ENCODE assay signal across 8 mouse cellular contexts in the genomic region with DNA sequence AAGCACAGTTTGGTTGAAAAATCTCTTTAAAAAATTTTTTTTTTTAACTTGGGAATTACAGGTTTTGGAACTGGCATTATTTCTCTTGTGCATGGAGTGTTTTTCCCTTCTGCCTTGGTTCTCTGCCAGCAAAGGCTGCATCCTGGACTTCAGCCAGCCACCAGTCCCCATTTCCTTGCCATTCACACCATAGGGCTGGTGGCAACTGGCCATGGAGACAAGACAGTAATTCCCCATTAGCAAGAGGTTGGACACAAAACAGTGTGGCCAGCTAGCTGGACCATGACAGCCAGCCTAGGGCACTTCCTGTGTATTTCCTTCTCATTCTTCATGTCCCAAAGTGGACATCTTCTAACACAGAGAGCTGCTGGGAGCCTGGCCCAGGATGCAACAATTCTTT. TPM values are rescaled to one million over a fixed set of nuclear protein-coding genes. Genes with fewer than 3 reads are reported as not detected.
DNase-seq lines count a peak whose midpoint lies in the region; ATAC-seq and TF ChIP-seq lines count a peak whose summit lies in the region.

No protein-coding gene starts in this region.

- peaks cover 10% of the 10 kb centered on the region for H3K4me1 ChIP-seq in kidney, adult 2 months (ENCODE audit: control insufficient read depth, insufficient read depth, low read length)

- H3K27ac ChIP-seq in kidney, adult 2 months (ENCODE audit: insufficient read depth, low read depth, low read length): peak overlapping the region; percentile 28; the same call in 1 of the 2 replicates

- no peaks in the 10 kb centered on the region; the same call in 1 of the 2 replicates for H3K36me3 ChIP-seq in kidney, adult 2 months (ENCODE audit: control insufficient read depth, insufficient read depth, low read length)

- peak; percentile 67 to 87 for DNase-seq in adrenal gland, adult (ENCODE audit: inconsistent age in 2 of 2, low spot score in 1 of 2)
- DNase-seq in adrenal gland, postnatal 4 days (ENCODE audit: low spot score in 2 of 2): no peak
- peak; percentile 90 for DNase-seq in MN1 (ENCODE audit: low spot score)
- DNase-seq in cerebellum, postnatal 4 days (ENCODE audit: low spot score in 2 of 2): peak; percentile 63 to 96
- peak; percentile 81 for DNase-seq in kidney, adult 2 months
- DNase-seq in left cerebral cortex, postnatal 25 days (ENCODE audit: low spot score in 2 of 2): peak; percentile 46 to 52
- peak; percentile 60 for DNase-seq in ovary, postnatal 14 days (ENCODE audit: low spot score)

- no peak for ATAC-seq in megakaryocyte, adult 5-6 weeks (ENCODE audit: poor library complexity, severe bottlenecking)

- no peak for TF ChIP-seq CTCF in kidney, adult 2 months (conservative IDR thresholded peaks at IDR 0.05; ENCODE audit: insufficient read depth, insufficient read length, low read depth, low read length)

- no peak for TF ChIP-seq POLR2A in kidney, adult 2 months (IDR thresholded peaks at IDR 0.05; ENCODE audit: low read depth, low read length)

- no peaks in the 10 kb centered on the region; the same call in 1 of the 2 replicates for H3K27me3 ChIP-seq in kidney, adult 2 months (replicated peaks; ENCODE audit: control insufficient read depth, insufficient read depth, low read length)

- H3K4me3 ChIP-seq in kidney, adult 2 months (ENCODE audit: insufficient read depth, low read depth, low read length): no peak overlapping the region

- intact Hi-C loops in left cerebral cortex, postnatal 25 days (cut with DNase I): no loop called here

RNA-seq across cellular contexts. Expression of gene Kremen1, which starts 53.4 kb away (rescaled TPM):
- 10 to 100 TPM; 26.9 to 27.2 TPM for total RNA-seq in adrenal gland, postnatal 4 days (2021)
- polyA plus RNA-seq in kidney, adult 2 months (2012; rRNA removed): 21.6 and 22.7 TPM in 2 replicates
- total RNA-seq in left cerebral cortex, postnatal 25 days (2021): 10 to 100 TPM; 14.0 to 15.9 TPM
- total RNA-seq in megakaryocyte, adult 5-6 weeks (2015): 4.2 and 5.4 TPM in 2 replicates
- 4.2 and 5.4 TPM in 2 replicates for total RNA-seq in megakaryocyte, adult 5-6 weeks (2017)

Comparison
In these comparisons a context has a peak if more than half of its experiments do, and no peak if none do; other contexts are left out.
1. DNase-seq: peak in adrenal gland, adult (2 of 2), MN1 (single experiment), cerebellum, postnatal 4 days (2 of 2), kidney, adult 2 months (single experiment), left cerebral cortex, postnatal 25 days (2 of 2) and ovary, postnatal 14 days (single experiment); none in adrenal gland, postnatal 4 days (0 of 2).